Mouse (Mus musculus) heart, adult 8-10 months (tissue): ENCODE data around the gene Cpvl. TPM values are rescaled to one million over a fixed set of nuclear protein-coding genes. Genes with fewer than 3 reads are reported as not detected.

Experiments used
- DNase-seq: peaks from one replicate; pipeline ENCODE4 v3.0.0; 2022; ENCODE audit warnings: low spot score
- total RNA-seq, 4 experiments: library from RNA; stranded (reverse); gene quantifications; 2 replicates each; pipeline ENCODE4 v1.2.4; 2022

Cpvl gene
- total RNA-seq: not detected

DNA sequence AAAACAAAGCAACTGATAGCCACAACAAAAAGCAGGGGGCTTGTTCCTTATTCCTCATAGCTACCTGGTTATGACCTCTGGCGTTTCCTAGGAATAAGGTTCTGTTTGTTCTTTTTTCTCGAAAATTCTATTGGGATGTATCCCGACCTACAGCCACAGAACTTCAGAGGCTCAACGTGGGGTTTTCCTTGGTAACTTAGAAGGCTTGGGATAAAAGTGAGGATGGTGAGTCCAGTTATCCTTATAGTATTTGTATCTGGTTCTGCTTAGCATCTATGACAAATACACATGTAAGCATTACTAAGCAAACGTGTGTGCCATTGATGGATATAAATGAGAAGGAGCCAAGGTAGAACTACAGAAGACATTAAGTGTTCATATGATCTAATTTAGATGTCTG lies at the start of gene Cpvl:
Gene Cpvl, minus strand, starts transcription at position 101 of the 400 bp plus-strand sequence.
- DNase-seq: no peak

DNA sequence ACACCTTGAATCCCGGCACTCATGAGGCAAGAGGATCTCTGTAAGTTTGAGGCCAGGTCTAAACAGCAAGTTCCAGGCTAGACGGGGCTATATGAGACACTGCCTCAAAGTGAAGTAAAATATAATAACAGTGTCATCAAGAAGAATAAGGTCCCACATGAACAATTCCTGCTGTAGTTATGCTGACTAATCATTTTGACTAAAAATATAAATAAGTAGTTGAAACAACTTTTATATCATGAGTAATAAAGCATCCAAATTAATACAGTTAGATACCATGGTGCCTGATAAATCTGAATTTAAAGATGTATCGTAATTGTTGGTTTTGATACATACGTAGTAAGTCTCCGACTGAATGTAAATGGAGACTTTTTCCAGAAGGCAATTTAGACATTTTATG lies 45.4 kb upstream of the Cpvl start:
- DNase-seq: no peak

DNA sequence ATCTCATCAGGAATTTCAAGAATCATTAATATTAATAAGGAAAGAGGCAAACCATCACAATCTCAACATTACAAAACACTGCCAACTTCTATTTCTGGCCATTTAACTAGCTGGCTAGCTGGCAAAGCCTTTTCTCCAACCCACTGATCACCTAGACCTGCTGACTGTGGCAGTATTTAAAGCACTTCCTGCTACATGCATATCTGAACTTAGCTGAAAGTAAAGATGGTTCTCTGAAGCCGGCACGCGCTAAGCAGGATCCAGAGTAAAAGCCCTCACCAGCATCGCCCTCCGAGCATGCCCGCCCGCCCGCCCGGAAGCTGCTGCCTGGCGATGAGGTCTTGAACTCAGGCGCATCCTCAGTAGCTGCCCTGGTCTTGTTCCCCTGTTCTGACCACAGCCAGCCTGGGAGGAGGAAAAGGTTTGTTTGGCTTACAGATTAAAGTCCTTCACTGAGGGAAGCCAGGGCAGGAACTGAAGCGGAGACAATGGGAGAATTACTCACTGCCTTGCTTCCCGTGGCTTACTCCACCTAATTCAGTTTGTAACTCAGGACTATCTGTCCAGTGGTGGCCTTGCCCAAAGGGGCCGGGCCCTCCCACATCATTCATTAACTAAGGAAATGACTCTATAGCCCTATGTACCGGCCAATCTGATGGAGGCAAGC lies 42.8 kb upstream of the Cpvl start:
- peak; percentile 61 for DNase-seq

DNA sequence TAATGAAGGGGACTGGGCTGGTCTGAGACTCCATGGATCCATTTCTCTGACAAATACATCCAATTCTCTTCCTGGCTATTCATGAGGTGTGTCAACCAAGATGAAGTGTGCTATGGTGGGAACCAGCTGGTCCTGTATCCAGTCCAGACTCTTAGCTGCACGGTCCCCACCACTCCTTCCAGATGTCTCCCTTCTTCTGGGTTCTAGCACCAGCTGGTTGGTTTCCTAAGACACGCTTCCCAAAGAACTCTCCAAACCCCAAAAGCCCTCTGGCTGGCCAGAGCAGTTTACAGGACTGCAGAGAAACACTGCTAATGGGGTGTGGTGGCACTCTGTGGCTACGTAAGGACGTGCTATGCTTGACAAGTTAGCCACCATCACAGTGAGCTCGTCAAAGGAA lies 40.4 kb upstream of the Cpvl start:
- no peak for DNase-seq

DNA sequence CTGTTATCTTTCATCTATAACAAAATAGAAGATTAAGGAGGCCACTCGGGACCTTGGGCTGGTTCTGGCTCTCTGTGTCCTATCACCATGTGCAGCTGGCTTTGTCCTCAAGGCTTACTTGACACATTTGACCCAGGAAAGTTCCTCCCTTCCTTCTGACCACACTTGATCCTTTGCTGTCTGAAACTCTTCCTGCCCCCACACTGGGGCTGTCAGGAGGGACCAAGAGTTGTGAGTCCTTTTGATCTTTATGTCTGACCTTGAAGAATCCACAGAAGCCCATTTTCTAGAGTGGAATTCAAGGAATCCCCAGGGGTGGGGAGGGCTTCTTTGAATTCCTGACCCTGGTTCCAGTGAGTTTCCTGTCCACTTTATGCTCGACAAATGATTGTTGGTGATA lies 39.6 kb upstream of the Cpvl start:
- DNase-seq: no peak

DNA sequence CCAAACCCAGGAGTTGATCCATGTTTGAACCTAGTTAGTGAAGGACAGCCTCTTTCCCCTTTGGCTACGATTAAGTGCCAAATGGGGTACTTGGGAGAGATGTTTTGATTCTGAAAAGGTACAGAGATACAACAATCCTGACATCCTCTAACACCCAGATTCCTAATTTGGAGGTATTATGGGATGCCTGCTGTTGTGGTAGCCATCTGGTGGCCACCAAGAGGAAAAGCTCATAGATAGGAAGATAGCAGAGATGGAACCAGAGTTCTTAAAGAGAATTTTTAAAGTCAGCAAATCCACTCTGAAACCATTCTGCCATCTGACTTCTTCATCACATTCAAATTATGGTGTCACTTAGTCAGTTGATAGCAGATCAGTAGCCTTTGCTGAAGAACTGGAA lies 33.7 kb upstream of the Cpvl start:
- DNase-seq: no peak

DNA sequence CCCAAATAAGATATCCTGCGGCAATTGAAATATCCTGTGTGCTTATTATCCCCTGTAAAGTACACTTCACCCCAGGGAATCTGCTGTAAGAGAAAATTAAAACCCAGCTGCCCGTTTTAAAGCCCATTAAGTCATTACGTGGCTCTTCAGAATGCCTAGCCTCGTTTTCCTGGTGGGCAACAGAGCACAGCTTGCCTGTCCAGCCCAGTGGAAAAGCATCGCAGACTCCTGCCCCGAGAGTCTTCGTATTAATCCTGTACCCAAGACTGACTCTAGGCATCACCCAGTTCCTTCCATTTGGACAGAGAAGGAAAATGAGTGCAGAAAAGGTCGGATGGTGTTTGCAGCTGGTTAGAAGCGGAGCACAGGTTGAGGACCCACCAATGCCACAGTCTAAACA lies 31.9 kb upstream of the Cpvl start:
- DNase-seq: no peak

DNA sequence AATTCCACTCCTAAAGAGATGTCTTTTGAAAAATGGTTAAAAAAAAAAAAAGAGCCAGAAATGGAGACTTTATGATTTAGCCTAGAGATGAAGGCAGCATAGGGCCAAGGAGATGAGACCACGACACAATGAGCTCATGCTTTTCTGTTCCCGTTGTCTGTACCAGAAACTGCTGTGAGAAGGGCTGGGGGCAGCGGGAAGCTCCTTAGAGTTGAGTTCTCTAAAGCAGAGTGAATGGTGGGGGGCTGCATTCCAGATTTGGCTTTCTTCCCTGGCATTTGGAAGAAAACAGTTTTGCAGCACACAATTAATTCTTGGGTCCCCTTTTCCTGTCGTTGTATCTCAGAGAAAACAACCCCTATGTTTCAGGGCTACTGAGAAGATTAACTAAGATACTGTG lies 30.8 kb upstream of the Cpvl start:
- DNase-seq: no peak

DNA sequence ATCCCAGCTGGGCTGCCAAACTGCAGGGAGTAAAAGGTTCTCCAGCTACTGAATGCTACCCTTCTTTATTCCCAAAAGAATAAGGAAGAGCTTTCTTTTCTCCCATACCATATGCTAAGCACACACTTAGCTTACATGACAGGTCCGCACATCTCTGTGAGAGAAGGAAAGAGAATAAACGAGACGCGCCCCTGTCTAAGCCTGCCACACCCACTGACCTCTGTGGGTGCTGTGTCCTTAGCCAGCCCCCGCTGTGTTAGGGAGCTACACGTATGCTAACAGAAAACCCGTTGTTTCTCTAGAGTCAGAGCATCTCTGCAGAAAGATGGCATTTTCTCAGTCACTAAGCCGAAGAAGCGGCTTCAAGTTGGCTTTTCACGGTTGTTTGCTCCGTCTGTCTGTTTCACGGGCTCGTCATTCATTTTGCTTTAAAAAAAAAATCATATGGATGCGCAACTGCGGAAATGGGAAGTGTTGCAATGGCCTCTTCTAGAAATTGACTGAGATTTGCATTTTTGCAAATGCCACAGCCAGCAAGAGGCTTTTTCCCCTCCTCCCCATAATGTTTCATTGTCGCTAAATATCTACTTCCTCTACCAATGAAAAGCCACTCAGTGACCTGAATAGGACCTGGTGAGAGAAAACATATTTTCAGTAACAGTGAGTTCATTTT lies 30.1 kb upstream of the Cpvl start:
- no peak for DNase-seq

DNA sequence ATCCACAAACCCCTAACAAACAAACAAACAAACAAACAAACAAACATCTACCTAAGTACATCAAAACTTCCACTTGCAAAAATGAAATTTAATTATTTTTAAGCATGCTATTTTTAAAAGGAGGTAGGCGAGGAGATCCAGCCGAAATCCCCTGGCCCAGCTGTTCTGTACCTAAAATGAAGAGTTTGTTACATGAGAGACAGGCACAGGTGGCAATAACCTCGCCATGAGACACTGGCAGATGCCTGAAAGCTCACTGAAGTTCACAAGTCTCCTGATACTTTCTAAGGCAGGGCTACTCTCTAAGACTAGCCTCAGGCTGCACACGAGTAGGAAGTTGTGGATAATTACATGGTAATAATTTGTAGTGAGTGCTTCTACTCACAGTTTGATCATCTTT lies 26.8 kb upstream of the Cpvl start:
- DNase-seq: no peak

DNA sequence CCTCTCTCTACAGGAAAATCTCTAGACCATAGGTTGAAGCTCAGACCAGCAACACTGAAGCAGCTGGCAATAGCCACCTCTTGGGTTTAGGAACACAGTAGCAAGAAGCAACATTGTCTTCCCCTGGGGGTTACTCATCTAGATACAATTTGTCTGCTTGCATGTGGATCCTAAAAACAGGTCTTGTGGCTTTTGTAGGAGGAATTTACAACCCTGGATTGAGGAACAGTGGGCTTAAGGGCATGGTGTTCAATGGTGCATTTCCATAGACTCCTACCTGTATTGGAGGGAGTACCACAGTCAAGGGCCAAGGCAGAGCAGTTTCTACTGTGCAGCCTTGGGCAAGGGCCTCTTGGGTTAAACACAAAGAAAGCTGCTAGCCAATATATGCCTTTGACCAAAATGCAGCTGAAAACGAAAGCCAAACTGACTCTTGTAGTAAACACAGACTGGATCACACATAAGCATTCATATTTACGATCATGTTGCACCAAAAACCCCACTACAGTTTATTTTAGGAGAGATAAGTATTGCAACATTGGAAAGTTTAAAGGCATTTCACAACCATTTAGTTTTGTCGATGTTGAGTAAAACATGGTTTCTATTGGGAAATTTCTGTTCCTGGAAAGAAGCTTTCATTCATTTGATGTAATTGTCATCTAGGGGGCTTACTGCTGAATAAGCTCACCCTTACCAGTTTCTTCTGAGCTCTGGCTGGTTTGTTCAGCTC lies 17.9 kb upstream of the Cpvl start:
- no peak for DNase-seq

DNA sequence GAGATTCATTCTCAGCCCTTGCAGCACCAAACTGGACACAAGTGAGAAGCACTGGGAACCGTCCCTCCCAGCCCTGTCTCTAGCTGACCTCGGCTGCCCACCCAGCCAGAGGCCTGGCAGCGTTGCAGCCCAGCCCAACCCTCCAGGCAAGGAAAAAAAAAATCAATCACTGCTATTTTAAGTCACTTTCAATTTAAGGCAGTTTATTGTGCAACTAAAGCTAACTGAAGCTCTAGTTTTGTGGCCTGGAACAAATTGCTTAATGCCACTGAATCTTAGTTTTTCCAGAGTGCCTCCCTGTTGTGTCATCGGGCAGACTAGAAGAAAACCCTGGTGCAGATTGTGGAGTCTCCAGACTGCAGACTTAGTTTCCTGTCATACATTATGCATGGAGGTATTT lies 17.0 kb upstream of the Cpvl start:
- no peak for DNase-seq

DNA sequence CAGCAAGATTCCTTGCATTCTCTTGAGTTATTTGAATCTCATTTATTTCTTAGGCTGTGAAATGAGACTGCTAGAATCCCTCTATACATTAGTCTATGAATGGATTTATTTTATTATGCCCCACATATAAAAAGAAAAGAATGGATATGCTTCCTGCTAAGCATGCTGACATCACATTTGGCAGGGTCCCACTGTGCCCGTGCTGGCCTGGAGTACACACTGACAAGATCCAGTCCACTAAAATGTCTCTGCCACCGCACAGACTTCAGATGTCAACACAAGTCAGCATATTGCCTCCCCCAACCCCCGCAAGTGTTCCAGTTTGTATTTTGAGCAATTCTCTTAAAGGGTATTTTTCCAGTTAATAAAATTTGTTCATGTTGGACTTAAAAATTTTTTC lies 13.9 kb upstream of the Cpvl start:
- DNase-seq: no peak

DNA sequence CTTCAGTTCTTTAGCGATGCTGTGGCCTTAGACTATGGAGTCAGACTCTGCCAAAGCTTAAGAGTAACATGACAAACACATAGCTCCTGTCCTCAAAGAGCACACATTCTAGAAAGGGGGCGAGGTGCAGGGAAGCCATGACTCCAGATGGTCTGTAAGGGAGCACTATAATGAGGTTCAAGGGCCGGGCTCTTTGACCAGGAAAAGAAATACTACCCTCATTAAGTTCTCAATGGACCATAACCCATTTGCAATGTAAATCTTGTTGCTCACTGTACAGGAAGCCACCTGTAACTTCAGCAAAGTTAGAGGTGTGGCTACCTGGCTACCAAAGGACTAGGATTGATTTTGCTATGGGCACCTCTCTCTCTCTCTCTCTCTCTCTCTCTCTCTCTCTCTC lies 8.8 kb upstream of the Cpvl start:
- no peak for DNase-seq

DNA sequence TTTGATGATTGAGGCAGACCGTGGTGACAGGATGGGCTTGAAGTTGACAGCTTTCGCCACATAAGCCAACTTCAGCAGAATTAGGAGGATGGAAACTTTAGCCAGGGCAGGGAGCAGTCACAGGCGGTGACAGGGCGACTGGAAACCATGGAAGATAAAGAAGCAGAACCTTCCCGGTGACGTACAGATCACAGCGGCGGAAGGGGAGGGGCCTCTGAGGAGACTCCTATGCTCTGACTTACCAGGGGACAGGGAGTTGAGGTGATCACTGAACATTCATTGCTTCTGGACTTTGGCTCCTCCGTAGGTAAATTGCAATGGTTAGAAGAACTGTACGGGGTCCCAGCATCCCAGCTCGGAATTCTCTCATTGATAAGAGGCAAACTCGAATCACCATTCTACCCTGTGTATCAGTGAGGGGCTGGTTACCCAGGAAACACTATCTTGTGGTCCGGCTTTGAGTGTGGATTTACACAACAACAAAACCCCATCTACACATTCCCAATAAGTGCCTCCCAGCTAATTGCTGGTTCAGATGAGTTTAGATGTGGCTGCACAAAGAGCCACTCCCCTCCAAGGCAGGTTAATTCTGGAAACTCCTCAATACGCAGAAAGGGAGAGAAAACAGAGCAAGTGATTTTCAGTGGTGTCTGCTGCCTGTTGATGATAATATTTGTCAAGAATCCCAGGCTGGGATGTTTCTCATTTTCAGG lies 8.0 kb upstream of the Cpvl start:
- DNase-seq: no peak

DNA sequence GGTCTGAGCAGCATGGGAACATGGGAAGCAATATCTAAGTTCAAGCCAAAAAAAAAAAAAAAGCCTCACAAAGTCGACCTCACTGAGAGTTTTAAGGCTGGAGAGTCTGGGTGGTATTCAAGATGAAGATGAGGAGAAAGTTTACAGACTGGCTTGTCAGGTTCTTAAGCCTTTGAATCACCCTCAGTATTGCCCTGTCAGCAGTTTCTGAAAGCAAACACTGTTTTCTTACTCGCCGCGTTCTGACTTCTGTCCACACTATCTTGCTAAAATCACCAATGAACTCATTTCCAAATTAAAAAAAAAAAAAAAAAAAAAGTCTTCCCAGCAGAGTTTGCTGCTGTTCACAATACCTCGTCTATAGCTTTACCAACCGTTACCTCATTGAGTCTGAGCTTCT lies 5.3 kb upstream of the Cpvl start:
- no peak for DNase-seq

DNA sequence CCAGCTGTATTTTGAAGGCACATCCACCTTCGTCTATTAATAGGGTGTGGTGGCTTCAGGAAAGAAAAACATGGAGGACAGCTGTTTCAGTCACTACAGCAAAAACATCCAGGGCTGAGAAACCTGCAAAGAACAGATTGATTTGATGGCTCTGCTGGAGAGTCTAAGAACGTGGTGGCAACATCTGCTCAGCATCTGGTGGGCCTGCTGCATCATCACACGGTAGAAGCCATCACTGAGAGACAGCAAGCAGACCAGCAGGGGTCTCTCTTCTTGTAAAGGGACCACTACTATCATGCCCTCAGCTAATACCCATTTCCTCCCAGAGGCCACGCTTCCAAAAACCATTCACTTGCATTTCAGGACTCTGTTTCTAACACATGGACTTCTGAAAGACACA lies 4.1 kb upstream of the Cpvl start:
- DNase-seq: no peak

DNA sequence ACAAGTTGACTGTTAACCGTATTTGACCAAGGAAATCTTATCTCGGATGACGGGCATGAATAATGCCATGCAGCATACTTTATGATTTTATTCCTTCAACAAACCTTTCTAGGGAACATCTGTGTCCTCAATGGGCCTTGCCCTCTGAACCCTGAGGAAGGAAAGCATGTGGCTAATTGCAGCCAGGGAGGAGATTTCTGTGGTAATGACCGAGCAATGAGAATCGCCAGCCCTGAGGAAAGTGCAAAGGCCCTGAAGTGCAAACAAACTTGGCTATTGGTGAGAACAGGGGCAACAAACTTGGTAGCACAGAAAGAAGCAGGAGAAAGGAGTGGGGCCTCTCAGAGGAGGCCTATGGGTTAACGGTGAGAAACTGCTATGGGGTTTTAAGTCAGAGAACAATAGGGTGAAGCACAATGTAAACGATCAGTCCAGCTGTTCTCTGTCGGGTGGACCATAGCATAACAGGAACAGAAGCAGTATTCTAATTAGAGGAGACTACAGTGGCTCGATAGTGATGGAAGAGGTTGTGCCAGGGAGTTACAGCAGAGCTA lies 3.7 kb upstream of the Cpvl start:
- DNase-seq: no peak

DNA sequence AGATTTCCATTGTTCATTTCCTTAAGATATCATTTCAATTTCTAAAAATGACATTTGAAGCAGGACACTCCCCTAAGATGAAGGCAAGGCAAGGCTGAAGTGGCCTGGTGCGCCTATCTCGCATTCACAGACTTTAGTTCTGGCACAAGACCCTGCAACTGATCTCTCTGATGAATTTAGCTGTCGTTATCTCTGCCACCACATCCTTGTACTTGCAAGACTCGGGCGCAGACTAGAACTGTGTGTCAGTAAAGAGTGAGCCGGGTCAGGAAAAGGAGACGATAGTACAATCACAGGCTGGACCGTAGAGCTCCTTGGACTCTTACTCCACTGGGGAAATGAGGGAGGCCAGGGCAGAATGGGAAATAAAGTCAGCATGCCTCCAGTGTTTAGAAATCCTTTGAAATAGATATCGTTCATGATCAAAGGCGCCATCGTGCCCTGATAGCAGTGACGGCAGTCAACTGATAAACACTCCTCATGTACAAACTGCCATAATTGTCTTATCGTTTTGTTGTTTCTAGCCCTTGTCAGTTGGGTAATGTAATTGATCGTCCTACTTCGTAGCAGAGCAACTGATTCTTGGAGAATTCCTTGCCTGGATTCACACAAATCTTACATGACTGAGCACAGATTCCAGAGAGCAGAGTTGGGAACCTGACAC lies 2.5 kb upstream of the Cpvl start:
- DNase-seq: no peak

DNA sequence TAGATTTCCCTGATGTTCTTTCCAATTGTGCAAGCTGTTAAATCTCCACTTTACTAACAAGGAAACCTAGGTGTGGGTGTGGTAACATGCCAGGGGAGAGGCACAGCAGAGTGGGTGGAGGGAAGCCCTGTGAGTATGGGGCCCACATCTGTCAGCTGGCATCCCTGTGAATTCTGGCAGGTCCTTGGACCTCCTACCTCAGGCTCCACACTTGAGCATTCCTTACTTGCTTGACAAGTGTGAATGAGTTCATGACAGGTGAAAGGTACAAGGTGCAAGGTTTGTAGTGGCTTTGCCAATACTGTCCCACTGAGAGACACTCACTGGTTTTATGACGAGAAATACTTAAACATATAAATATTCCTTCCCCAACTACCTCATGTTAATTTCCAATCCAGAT lies 4.4 kb downstream of the Cpvl start:
- DNase-seq: no peak

DNA sequence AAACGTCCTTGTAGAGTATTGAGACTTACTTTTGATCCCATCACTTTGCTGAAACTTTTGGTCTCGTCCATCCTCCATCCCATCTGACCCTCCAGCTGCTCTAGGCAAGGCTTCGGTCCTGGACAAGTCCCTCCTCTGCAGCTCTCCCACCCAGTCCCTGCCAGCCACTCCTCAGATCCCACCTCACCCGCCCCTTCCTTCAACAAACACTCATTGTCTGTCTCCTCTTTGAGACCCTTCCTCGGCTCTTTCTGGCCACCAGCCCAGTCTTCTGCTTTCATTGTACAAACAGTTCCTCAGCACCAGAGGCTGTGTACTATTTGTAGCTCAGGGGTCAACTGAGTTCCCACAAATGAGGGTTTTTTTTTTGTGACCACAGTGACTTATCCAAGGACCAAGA lies 5.0 kb downstream of the Cpvl start:
- no peak for DNase-seq
